Mouse (Mus musculus) mature B cell (primary cell): ENCODE measurements around the gene Spint2.
"Not testable (repeated sequence)": the region's sequence is repeated elsewhere in the genome, so short reads cannot be mapped to it uniquely, and the experiment has no call there.

Source experiments
- in situ Hi-C: fragments of 300-500 bp; cut with MboI; formaldehyde crosslinking; loops from 2 replicates; pipeline ENCODE4 v1.14.3; 2019

Gene Spint2

GRCm38 (mm10) chr7:29238019-29238967 is 43.4 kb downstream of the Spint2 start, which contains the start of gene Yif1b:
Yif1b (plus strand) TSS chr7:29238329.
- in situ Hi-C loops: no loop called here

GRCm38 (mm10) chr7:29237596-29237995 is 44.1 kb downstream of the Spint2 start:
- in situ Hi-C loops: not testable (repeated sequence)

- in situ Hi-C loops: no loop called here
These were observed 45.1 kb downstream of the Spint2 start for GRCm38 (mm10) chr7:29236593-29236992.

DNA sequence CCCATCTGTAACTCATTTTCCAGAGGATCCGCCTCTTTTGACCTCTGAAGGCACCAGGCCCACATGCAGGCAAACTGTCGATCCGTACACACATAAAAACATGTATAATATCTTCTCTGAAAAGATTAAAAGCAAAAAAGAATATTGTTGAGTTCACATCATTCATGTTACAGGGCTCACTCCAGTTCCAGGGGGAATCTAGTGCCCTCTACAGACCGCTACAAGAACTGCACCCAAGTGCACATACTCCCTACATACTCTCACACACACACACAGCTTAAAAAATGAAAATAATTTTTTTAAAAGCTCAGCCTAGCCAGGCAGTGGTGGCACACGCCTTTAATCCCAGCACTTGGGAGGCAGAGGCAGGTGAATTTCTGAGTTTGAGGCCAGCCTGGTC is 47.1 kb downstream of the Spint2 start:
- in situ Hi-C loops: no loop called here

DNA sequence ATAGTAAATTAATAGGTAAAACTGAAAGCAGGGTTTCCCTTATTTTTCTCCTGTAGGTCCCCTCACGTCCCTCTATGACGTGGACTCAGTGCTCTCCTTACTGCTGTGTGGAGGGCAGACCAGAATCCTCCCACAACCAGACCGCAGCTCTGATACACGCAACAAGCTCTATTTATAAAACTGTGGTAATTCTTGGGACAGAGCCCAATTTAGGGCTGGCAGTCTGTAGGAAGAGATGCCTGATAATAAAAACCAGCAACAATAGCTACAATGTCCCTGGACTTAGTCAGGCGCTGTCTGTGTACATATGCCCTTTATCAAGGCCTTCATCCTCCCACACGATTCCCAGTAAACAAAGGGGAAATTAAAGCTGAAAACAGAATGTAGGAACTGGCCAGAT is 48.0 kb downstream of the Spint2 start:
- in situ Hi-C loops: no loop called here

DNA sequence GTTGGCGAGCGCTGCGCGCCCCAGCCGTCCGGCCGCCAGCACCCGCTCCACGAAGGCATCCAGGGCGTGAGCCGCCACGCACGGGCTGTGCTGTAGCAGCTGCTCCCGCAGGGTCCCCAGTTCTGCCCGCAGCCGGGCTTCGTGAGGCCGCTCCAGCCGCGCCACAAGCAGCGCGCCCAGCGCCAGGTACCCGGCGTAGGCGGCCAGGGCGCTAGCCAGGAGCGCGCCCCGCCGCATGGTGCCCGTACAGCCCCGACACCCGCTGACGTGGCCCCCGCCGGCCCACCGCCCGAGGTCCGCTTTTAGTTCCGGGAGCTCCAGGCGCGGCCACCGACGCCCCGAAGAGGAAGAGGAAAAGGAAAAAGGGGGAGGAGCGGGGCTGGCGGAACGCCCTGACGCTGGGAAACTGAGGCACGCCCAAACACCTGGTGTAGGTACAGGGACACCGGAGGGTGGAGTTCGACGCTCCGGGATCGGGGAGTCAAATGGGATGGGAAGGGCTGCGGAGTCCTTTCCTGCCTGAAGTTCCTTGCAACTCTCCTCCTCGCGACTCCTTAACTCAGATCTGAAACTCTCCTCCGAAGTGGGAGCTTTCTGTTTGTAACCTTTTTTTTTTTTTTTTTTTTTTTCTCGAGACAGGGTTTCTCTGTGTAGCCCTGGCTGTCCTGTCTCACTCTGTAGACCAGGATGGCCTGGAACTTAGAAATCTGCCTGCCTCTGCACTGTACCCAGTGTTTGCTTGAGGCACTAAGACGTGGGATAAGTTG is 49.3 kb downstream of the Spint2 start, which contains the start of gene Kcnk6:
Kcnk6 (minus strand) TSS at position 269 of the 767 bp plus-strand sequence.
- in situ Hi-C loops: no loop called here

- in situ Hi-C loops: no loop called here
These were observed 50.2 kb downstream of the Spint2 start for GRCm38 (mm10) chr7:29231517-29231916.

DNA sequence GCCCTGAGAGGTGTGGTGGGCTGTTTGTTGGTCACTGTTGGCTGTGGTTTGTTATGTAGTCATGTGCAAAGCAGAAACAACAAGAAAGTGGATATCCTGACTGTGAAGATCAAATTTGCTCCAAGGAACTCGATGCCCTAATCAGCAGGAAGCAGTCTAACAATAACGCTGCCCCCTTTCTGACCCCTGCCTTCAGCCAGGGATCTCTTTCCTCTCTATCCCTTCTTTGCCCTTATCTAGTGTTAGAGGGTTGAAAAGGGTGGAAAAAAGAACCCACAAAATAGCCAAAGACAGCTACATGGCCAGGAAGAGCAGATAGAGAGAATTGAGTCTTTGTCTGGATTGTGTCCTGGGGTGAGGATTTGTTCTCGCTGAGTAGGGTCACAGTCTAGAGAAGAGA is 51.2 kb downstream of the Spint2 start:
- in situ Hi-C loops: no loop called here

DNA sequence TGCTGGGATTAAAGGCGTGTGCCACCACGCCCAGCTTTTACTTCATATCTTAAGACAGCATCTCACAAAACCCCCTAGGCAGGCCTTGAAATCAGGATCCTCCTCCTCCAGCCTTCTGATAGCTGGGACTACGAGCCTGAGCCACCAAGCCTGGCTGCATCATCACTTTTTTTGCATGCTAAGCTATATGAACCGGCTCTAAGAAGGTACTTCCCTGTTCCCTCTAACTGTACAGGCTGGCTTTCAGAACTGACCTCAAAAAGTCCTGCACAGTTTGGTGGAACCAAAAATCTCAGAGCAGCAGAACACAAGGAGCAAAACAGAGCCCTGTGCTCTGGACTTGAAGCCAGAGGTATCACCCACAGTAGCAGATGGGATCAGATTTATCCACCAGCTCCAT is 53.5 kb downstream of the Spint2 start:
- in situ Hi-C loops: no loop called here

- in situ Hi-C loops: no loop called here
These were observed 56.2 kb downstream of the Spint2 start for GRCm38 (mm10) chr7:29225520-29225919.

DNA sequence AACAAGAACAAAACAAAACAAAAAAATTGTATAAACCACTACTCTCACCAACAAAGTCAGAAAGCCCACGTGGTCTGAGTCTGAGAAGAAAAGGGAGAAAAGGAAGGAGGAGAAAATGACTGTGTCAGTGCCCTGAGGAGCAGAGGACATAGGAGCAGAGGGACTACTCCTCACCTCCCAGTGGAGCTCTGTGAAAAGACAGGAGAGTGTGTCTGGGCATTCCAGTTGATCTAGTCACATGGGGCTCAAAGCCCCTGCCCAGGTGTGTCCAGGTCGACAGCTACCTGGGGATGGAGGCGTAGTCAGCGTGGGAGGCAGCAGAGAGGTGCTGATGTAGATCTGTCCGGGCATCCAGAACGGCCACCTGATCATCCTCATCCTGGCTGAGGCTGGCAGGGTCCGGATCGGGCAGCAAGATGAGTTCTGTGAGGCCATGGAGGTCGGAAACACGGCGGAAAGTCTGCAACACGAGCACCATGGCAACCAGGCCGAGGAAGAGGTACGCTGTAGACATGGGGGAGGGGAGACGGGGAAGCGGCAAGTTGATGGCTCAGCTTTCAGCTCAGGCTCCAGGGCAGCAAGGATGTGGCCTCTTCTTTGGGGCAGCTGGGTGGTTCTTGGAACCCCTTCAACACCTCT is 56.8 kb downstream of the Spint2 start:
- in situ Hi-C loops: no loop called here

- in situ Hi-C loops: no loop called here
These were observed 66.9 kb downstream of the Spint2 start for GRCm38 (mm10) chr7:29214846-29215245.

GRCm38 (mm10) chr7:29214236-29214635 is 67.5 kb downstream of the Spint2 start:
- in situ Hi-C loops: no loop called here

GRCm38 (mm10) chr7:29213675-29214082 is 68.0 kb downstream of the Spint2 start, which contains the start of gene Catsperg1:
Catsperg1 (minus strand) TSS chr7:29214035.
- in situ Hi-C loops: no loop called here

DNA sequence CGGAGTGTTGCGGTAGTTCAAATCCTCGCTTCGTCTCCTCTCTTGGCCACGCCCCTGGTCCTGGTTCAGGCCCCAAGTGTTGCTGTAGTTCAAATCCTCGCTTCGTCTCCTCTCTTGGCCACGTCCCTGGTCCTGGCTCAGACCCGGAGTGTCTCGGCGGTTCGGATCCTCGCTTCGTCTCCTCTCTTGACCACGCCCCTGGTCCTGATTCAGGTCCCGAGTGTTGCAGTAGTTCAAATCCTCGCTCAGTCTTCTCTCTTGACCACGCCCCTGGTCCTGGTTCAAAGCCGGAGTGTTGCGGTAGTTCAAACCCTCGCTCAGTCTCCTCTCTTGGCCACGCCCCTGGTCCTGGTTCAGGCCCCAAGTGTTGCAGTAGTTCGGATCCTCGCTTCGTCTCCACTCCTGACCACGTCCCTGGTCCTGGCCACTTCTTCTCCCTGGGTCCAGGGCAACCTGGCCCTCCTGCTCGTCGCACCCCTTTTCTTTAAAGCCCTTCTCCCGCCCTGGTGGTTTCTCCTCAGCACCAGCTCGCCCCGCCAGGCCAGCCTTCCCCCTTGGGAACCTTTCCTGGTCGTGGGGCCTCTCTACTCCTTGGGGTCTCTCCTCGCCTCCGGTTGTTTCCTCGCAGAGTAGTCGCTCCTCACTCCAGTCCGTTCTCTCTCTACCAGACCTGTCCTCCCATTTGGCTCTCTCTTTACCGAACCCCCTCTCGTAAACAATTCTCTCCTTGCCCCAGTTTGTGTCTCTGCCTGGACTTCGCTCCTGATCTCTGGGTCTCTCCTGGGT is 68.7 kb downstream of the Spint2 start:
- in situ Hi-C loops: not testable (repeated sequence)

DNA sequence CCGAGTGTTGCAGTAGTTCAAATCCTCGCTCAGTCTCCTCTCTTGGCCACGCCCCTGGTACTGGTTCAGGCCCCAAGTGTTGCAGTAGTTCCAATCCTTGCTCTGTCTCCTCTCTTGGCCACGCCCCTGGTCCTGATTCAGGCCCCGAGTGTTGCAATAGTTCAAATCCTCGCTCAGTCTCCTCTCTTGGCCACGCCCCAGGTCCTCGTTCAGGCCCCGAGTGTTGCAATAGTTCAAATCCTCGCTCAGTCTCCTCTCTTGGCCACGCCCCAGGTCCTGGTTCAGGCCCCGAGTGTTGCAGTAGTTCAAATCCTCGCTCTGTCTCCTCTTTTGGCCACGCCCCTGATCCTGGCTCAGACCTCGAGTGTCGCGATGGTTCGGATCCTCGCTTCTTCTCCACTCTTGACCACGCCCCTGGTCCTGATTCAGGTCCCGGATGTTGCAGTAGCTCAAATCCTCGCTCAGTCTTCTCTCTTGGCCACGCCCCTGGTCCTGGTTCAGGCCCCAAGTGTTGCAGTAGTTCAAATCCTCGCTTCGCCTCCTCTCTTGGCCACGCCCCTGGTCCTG is 69.4 kb downstream of the Spint2 start:
- in situ Hi-C loops: no loop called here

- in situ Hi-C loops: no loop called here
These were observed 70.1 kb downstream of the Spint2 start for GRCm38 (mm10) chr7:29211415-29212198.

GRCm38 (mm10) chr7:29211013-29211412 is 70.7 kb downstream of the Spint2 start:
- in situ Hi-C loops: not testable (repeated sequence)
